Mouse (Mus musculus) brain, embryonic 14.5 days (tissue): ENCODE measurements around the gene Olfr902. TPM values are rescaled to one million over a fixed set of nuclear protein-coding genes. Genes with fewer than 3 reads are reported as not detected.
"Not testable (repeated sequence)": the region's sequence is repeated elsewhere in the genome, so short reads cannot be mapped to it uniquely, and the experiment has no call there.

ENCODE experiments used
- DNase-seq: peaks from one replicate; pipeline ENCODE4 v3.0.0-alpha.2; 2011; ENCODE audit warnings: low read depth
- CTCF ChIP-seq: fragments of 200-500 bp; IDR thresholded peaks from 2 replicates; pipeline ENCODE4 v1.5.1; 2012; ENCODE audit warnings: inconsistent platforms, mild to moderate bottlenecking, moderate library complexity, borderline replicate concordance; ENCODE audit not compliant: insufficient read depth, insufficient read length; ENCODE audit errors: extremely low read depth
- POLR2A ChIP-seq: fragments of 200-500 bp; IDR thresholded peaks from 2 replicates; pipeline ENCODE4 v1.6.1; 2012; ENCODE audit warnings: mild to moderate bottlenecking, inconsistent platforms, borderline replicate concordance; ENCODE audit not compliant: poor library complexity, insufficient read depth, insufficient read length, severe bottlenecking; ENCODE audit errors: extremely low read depth
- polyA plus RNA-seq: library from polyadenylated mRNA; depleted of rRNA; stranded (reverse); fragments of >200 nt; gene quantifications from 2 replicates; pipeline ENCODE4 v1.2.3, GENCODE M21; 2012; rRNA removed

Gene Olfr902
- polyA plus RNA-seq, result not detected in 2 replicates

DNA sequence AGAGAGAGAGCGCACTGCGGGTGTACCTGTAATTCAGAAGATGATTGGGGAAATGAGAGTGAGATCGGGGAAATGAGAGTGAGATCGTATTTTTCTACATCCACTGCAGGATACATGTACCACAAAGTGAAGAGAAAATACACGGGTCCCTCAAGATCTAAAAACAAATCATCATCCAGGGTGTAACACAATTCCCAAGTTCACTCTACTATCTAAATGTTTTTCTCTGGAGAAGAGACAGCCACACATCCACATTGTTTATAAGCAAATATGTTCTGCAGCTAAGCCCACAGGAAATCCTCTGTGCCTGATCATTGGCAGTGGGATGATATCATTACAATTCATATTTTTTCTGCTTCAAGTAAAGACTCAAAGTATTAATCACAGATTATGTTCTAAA lies at the start of gene Olfr902:
Olfr902 (plus strand) TSS at position 301 of the 400 bp plus-strand sequence.
- DNase-seq, result no peak
- no peak for TF ChIP-seq CTCF
- no peak for TF ChIP-seq POLR2A

DNA sequence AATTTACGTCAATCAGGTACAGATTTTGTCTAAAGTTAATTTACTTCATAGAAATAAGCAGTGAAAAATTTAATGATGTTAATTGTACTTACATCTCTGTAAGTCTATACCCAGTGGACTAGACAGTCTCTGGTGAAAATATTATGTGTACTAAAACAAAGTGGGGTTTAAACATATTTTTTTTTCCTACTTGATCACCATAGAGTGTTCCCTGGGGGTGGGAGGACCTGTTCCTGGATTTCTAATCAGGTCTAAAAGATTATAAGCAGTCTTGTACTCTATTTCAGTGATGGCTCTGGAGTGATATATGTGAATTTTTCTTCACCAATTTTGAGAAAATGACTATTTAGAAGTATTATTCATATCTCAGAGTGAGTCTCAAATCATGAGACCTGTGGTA lies 46.1 kb upstream of the Olfr902 start, which contains the start of gene Olfr147:
Olfr147 (plus strand) TSS at position 301 of the 400 bp plus-strand sequence.
- DNase-seq, result no peak
- no peak for TF ChIP-seq CTCF

DNA sequence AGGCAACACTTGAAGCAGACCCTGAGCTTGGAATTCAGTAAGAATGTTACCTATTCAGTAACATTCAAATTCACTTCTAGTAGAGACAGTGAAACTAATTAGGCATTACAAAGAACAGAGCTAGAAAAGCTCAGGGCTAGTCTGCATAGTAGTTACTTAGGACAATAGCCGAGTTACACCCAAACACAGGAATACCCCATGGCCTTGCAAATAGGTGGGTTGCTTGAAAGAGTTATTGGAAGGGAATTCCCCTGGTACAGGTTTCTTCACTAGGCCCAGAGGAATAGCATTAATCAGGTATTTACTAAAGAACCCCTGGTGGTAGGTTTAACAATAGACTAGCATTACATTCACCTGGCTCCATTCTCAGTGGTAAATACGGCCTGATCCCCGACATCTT lies 40.0 kb upstream of the Olfr902 start:
- not testable (repeated sequence) for DNase-seq

DNA sequence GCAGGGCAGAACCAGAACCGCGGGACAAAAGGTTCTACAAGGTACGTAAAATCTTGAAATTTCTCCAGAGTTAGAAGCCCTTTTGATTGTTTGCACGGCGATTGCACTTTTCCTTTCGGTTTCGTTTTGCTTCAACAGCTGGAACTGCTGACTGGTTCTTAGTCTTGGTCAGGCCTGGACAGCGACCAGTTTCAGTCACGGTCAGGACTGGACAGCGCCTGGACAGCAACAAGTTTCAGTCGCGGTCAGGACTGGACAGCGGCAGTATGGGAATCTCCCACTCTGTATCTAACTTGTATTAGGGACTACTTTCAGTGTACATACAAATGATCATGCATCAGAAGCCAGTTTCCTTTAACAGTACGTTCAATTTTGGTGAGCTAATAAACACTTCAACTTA lies 34.0 kb upstream of the Olfr902 start:
- not testable (repeated sequence) for DNase-seq

DNA sequence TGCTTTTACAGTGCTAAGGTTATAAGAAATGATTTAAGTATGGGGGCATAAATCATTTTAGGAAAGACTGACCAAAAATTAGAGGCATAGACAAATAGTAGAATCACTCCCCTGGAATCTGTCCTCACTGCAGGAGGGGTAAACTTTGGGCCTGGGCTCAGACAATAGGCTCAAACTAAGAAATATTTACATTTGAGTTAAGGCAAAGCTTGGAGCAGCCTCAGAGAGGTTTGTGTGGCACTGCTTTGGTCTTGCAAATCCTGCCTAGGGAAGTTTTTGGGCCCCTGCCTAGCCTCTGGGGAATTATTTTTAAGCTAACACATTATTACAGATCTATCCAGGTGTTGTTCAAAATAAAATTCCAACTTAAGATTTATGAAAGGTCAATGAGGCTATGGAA lies 23.7 kb upstream of the Olfr902 start:
- TF ChIP-seq CTCF (no peak), POLR2A (no peak)
- no peak for DNase-seq

DNA sequence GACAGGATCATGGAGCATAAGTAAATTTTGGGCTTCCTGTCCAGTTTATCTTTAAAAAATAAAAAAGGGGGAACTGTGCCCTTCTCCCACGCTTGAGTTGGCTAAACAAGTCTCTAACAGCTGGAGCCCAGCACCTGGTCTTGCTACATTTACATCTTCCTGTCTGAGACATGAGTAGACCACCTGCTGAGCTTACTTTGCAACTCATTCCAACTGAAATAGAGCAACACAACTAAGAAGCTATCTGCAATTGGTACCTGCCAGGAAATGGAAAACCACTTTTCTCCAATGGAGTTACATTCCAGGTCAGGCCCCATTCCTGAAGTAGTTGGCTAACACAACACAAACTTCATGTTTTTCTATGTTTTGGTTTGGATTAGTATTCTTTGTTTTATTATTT lies 20.4 kb upstream of the Olfr902 start:
- TF ChIP-seq CTCF (no peak), POLR2A (no peak)
- DNase-seq, result no peak

DNA sequence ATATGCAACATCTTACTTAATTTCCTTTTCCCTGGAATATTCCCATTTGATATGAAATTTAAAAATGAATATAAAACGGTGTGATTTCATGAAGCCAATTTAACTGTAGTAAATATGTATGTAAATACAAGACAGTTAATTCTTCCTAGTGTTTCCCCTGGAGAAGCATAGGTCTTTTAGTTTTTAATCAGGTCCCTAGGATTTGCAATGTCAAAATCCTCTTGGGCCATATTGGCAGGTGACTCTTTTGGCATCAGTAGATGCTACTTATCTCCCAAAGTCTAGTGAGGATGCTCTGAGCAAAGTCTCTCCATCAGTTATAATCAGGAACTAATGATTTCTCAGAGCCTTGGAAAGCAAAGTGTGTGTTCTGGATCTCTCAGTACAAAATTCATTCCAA lies 18.3 kb upstream of the Olfr902 start, which contains the start of gene Olfr901:
Olfr901 (plus strand) TSS at position 301 of the 400 bp plus-strand sequence.
- DNase-seq, result no peak
- TF ChIP-seq CTCF (no peak), POLR2A (no peak)

DNA sequence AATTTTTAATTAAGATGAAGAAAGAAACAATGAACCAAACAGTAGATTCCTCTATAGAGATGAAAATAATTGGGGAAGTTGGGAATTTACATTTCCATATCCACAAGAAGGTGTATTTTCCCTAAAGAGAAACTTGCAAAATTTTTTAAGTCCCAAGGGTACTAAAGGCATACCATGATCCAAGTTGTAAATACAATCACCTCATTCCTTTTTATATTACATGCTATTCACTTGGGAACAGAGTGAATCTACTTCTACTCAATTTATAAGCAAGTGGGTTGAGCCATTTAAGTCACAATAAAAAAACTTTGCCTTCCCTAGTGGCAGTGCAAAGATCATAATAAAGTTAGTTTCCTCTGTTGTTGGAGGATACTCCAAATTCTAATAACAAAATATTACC lies 15.4 kb downstream of the Olfr902 start, which contains the start of gene Olfr904:
Olfr904 (plus strand) TSS at position 301 of the 400 bp plus-strand sequence.
- no peak for TF ChIP-seq CTCF

DNA sequence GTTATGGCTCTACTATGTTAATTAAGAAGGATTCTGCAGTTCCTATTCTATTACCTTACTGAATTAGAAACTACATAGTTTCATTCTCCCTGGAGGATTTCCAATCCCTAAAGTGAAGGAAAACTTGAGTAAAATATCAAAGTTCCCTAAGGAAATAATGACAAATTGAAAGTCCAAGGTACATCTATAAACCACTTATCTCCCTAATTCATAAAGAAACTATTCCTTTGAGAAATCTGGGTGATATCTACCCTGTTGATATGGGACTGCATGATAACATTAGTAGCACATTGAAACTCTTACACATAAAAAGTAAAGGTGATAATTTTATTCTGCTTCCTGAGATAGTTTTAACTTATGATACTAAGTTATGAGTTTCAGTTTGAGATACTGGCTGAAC lies 23.4 kb downstream of the Olfr902 start, which contains the start of gene Olfr905:
Olfr905 (plus strand) TSS at position 301 of the 400 bp plus-strand sequence.
- TF ChIP-seq POLR2A (no peak), CTCF (no peak)
- DNase-seq, result no peak

More for the DNA sequence above, 15.4 kb downstream of the Olfr902 start, which contains the start of gene Olfr904:
- DNase-seq, result no peak

DNA sequence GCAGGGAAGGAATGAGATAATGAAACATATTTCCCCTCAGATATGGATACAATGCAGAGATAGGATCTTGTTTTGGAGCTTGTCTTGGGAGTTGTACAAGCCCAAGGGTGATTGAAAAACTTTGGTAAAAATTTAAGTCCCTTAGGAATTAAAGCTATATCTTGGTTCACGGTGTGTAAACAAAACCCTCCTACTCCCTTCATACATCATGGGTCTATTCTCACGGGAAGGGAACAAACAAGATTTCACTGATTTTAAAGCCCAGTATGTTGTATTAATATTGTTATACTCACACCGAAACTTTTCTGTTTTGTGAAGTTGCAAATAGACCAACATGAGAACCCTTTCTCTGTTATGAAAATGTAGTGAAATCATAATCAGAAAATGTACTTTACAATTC lies 39.3 kb downstream of the Olfr902 start, which contains the start of gene Olfr906:
Olfr906 (plus strand) TSS at position 301 of the 400 bp plus-strand sequence.
- DNase-seq, result no peak
- TF ChIP-seq POLR2A (no peak), CTCF (no peak)

DNA sequence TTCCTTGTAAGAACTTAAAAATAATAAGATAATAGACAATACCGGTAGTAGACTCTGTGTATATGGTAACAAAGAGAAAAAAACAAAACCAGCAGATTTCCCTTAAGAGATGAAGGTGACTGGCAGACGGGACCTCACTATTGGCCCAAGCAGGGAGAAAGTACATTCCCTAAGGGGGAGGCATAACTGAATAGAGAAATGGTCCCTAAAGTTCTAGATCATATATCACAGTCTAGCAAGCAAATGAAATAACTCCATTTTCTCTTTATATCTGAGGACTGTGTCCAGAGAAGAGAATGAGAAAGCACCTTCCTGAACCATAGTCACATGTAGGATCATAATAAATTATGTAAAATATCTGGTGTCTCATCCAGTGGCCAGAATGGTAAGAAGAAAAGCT lies 48.0 kb downstream of the Olfr902 start, which contains the start of gene Olfr907:
Olfr907 (plus strand) TSS at position 301 of the 400 bp plus-strand sequence.
- DNase-seq, result no peak

More for the DNA sequence above, 48.0 kb downstream of the Olfr902 start, which contains the start of gene Olfr907:
- TF ChIP-seq POLR2A, result no peak
- TF ChIP-seq CTCF, result no peak

Other genes with a start within 250 kb of the Olfr902 start
- gene Olfr893, start 239.3 kb upstream of the Olfr902 start, polyA plus RNA-seq, result not detected in 2 replicates
- not detected in 2 replicates for gene Olfr894, start 229.6 kb upstream of the Olfr902 start, polyA plus RNA-seq
- not detected in 2 replicates for gene Olfr143, start 194.9 kb upstream of the Olfr902 start, polyA plus RNA-seq
- gene Olfr895, start 179.8 kb upstream of the Olfr902 start, polyA plus RNA-seq, result not detected in 2 replicates
- gene Olfr896-ps1, start 156.5 kb upstream of the Olfr902 start, polyA plus RNA-seq, result not detected in 2 replicates
- not detected in 2 replicates for gene Olfr25, start 118.6 kb upstream of the Olfr902 start, polyA plus RNA-seq
- gene Olfr898, start 99.2 kb upstream of the Olfr902 start, polyA plus RNA-seq, result not detected in 2 replicates
- not detected in 2 replicates for gene Olfr250, start 80.8 kb upstream of the Olfr902 start, polyA plus RNA-seq
- gene Olfr251, start 70.6 kb upstream of the Olfr902 start, polyA plus RNA-seq, result not detected in 2 replicates
- gene Olfr147, start 46.0 kb upstream of the Olfr902 start, polyA plus RNA-seq, result not detected in 2 replicates
- gene Olfr901, start 18.2 kb upstream of the Olfr902 start, polyA plus RNA-seq, result not detected in 2 replicates
- not detected in 2 replicates for gene Olfr904, start 15.5 kb downstream of the Olfr902 start, polyA plus RNA-seq
- not detected in 2 replicates for gene Olfr905, start 23.5 kb downstream of the Olfr902 start, polyA plus RNA-seq
- gene Olfr906, start 39.4 kb downstream of the Olfr902 start, polyA plus RNA-seq, result not detected in 2 replicates
- gene Olfr907, start 48.1 kb downstream of the Olfr902 start, polyA plus RNA-seq, result not detected in 2 replicates
- not detected in 2 replicates for gene Olfr911-ps1, start 73.9 kb downstream of the Olfr902 start, polyA plus RNA-seq
- not detected in 2 replicates for gene Olfr910, start 90.2 kb downstream of the Olfr902 start, polyA plus RNA-seq
- gene Olfr912, start 132.5 kb downstream of the Olfr902 start, polyA plus RNA-seq, result 0.01 TPM in 1 of 2 replicates, not detected in the other
- gene Olfr913, start 145.1 kb downstream of the Olfr902 start, polyA plus RNA-seq, result not detected in 2 replicates
- gene Olfr914, start 157.4 kb downstream of the Olfr902 start, polyA plus RNA-seq, result not detected in 2 replicates
- gene Olfr916, start 212.2 kb downstream of the Olfr902 start, polyA plus RNA-seq, result not detected in 2 replicates
- gene Olfr917, start 218.2 kb downstream of the Olfr902 start, polyA plus RNA-seq, result not detected in 2 replicates
- not detected in 2 replicates for gene Olfr918, start 226.9 kb downstream of the Olfr902 start, polyA plus RNA-seq